Mouse (Mus musculus) spleen, postnatal 10 days (tissue): Measurements from ENCODE around the gene Tm4sf5.

Experiments used
- DNase-seq, 2 experiments: peaks; one replicate each; pipeline ENCODE4 v3.0.0; 2021 to 2022; ENCODE audit warnings: low spot score in 2 of 2

Tm4sf5 gene

DNA sequence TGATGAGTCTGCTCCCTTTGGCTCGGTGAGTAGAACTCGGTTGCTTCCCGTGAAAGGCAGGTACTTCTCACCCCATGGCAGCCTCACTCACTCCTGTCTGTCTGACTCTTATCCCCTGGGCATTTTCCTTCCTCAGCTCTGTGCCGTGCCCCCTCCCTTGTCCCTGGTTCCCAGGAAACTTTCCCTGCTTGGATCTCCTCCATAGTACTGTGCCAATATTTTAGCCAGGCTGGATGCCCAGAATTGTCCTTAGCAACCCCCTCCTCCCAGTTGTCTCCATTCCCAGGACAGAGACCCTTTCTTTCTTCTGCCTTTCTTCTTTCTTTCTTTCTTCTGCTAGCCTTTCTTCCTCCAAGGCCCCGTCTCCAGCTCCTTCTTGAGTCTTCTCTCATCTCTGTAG lies 36.4 kb downstream of the Tm4sf5 start:
- no peak for DNase-seq

DNA sequence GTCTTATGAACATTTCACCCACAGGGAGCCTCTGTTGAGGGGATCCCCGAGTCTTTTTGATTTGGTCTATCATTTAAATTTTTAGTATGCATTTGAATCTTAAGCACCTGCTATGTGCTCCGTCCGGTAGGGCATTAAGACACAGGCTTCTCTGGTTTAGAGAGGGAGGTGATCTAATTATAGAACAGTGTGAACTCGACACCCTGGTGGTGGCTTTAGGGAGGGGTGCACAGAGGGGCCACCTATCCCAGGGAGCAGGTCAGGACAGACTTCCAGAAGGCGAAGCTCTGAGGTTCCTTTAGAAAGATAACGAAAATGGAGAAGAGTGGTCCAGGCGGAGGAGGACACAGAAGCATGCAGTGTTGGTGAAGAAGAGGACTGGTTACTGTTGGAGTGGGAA lies 39.5 kb downstream of the Tm4sf5 start:
- DNase-seq: no peak

- DNase-seq: no peak
Observed at GRCm38 (mm10) chr11:70551526-70551925, 46.5 kb downstream of the Tm4sf5 start.

DNA sequence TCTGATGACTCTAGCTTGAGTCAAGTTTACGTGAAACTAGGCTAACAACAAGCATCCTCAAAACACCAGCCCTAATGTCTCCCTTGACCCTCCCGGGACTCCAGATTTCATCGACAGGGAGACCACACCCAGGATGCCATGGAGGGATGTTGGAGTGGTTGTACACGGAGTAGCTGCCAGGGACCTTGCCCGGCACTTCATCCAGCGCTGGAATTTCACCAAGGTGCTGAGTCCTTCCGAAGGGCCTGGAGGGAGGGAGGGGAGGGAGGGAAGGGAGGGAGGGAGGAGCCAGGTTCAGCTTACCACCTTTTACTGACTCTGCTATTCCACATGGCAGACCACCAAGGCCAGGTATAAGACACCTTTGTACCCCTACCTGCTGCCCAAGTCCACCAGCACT lies 48.9 kb downstream of the Tm4sf5 start:
- no peak for DNase-seq

DNA sequence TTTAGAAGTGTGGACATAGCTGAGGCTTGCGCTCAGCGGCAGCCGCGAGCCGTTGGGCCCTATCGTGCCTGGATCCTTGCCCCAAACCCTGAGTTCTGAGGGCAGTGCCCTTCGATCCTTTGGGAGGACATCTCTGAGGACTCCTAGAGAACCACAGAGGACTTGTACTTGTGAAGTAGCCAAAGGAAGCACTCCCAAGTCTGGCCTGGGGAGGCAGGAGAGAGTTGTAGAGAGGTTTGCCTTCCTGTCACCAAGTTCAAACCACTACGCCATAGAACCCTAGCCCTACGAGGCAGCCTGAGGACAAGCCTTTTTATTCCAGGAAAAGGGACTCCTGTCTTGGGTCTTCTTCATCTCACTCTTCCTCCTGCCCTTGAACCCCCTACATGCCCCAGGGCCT lies 52.5 kb downstream of the Tm4sf5 start:
- no peak for DNase-seq
